Mouse (Mus musculus) erythroblast, embryonic 14.5 days (primary cell): ENCODE data around the gene Lamp2.
"Not testable (repeated sequence)": the region's sequence is repeated elsewhere in the genome, so short reads cannot be mapped to it uniquely, and the experiment has no call there.

Experiments used
- GATA1 ChIP-seq: IDR thresholded peaks from 2 replicates; pipeline ENCODE4 v1.6.1; 2012; ENCODE audit warnings: low read length, inconsistent platforms, mixed read lengths
- TAL1 ChIP-seq: IDR thresholded peaks from 3 replicates; pipeline ENCODE4 v1.6.1; 2012; ENCODE audit warnings: low read length, inconsistent platforms, mixed read lengths

GRCm38 (mm10) chrX:38485464-38485863 lies 29.2 kb upstream of the Lamp2 start:
- TF ChIP-seq TAL1, GATA1: not testable (repeated sequence)
